Mouse (Mus musculus) B cell, adult 62 days (primary cell): ENCODE measurements around the gene Cfap299. TPM values are rescaled to one million over a fixed set of nuclear protein-coding genes. Genes with fewer than 3 reads are reported as not detected.

Source experiments
- total RNA-seq: library from RNA; stranded (reverse); gene quantifications from 4 replicates; pipeline ENCODE4 v1.2.4, GENCODE M21; 2023

The Cfap299 gene
- total RNA-seq = not detected in 4 replicates

DNA sequence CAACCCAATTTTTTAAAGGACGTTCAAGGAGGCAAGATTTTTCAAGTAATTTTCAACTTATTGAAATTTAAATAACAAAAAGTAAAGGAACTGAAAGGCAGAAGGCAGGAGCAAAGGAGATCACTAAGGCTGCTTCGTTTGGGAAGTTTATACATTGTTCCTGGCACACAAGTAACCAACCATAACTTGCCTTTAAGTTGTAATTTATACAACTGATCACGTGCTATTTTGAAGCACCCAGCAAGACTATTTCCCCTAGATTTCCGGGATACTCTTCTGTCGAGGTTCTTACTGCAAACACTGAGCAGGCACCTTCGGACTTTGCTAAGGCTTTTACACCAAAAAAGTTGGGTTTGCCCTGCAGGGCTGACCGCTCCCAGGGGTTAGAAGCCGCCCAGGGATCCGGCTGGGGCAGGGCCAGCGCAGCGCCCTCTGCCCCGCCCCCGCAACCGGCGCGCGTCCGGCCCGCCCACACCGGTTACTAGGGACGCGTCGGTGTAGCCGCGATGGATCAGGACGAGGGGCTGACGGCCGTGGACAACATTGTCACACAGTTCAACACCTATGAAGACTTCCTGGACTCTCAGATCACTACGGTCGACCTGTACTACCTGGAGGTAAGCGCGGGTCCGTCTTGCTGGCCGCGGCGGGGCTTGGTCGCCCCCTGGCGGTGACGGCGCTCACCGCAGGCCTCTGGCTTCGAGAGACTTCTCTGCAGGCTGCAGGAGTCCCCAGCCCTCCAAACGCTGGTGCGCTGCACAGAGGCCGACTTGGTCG is at the start of gene Cfap299:
TSS of gene Cfap299 (plus strand) at position 457 of the 777 bp plus-strand sequence.

DNA sequence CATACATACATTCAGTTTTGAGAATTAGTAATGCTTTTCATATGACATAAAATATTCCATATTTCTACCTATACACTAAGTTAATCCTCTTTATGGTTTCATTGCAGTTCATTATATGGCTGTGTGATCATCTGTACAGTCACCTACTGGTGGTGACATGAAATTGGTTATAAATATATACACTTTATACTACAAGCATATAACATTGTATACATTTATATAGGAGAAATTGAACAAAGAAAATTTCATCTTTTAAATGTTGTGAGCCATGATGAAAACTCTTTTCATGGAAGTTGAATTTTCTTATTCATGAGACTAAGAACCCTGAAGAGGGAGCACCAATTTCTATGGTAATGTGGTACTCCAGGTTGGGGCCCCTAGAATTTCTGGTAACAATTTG is 223.3 kb downstream of the Cfap299 start, which contains the start of gene Gm11111:
TSS of gene Gm11111 (plus strand) at position 301 of the 400 bp plus-strand sequence.

Other genes with a start within 250 kb of the Cfap299 start
- gene Prdm8, start 162.1 kb upstream of the Cfap299 start, total RNA-seq = 0.13 to 0.24 TPM (median 0.15 TPM) in 3 of 4 replicates, not detected in the other
- not detected in 4 replicates for gene Fgf5, start 75.1 kb upstream of the Cfap299 start, total RNA-seq
- not detected in 4 replicates for gene Gm11111, start 223.4 kb downstream of the Cfap299 start, total RNA-seq